Mouse (Mus musculus): ENCODE results near the gene Actr8.

Gene Actr8

GRCm38 (mm10) chr14:30038431-30038830 is 60.3 kb downstream of the Actr8 start:
- DNase-seq (ENCODE audit: extremely low spot score, low spot score), result no peak

GRCm38 (mm10) chr14:30039413-30039812 is 61.3 kb downstream of the Actr8 start:
- DNase-seq (ENCODE audit: extremely low spot score, low spot score), result no peak

- DNase-seq (ENCODE audit: extremely low spot score, low spot score), result no peak
Measured at GRCm38 (mm10) chr14:30041836-30042235, 63.7 kb downstream of the Actr8 start.

- no peak for DNase-seq (ENCODE audit: extremely low spot score, low spot score)
Measured at GRCm38 (mm10) chr14:30043356-30043940, 65.3 kb downstream of the Actr8 start.

GRCm38 (mm10) chr14:30045239-30045638 is 67.1 kb downstream of the Actr8 start:
- DNase-seq (ENCODE audit: extremely low spot score, low spot score), result no peak

GRCm38 (mm10) chr14:30045704-30046220 is 67.6 kb downstream of the Actr8 start:
- no peak for DNase-seq (ENCODE audit: extremely low spot score, low spot score)

- DNase-seq (ENCODE audit: extremely low spot score, low spot score), result no peak
Measured at GRCm38 (mm10) chr14:30046976-30047375, 68.8 kb downstream of the Actr8 start.

GRCm38 (mm10) chr14:30048049-30048448 is 69.9 kb downstream of the Actr8 start:
- no peak for DNase-seq (ENCODE audit: extremely low spot score, low spot score)

- no peak for DNase-seq (ENCODE audit: extremely low spot score, low spot score)
Measured at GRCm38 (mm10) chr14:30050280-30050679, 72.1 kb downstream of the Actr8 start.

- DNase-seq (ENCODE audit: extremely low spot score, low spot score), result no peak
Measured at GRCm38 (mm10) chr14:30054922-30055321, 76.8 kb downstream of the Actr8 start.

All from neural tube, embryonic 10.5 days (tissue).